Mouse (Mus musculus) kidney, adult 2 months (tissue): ENCODE measurements around the gene Rassf10.

Experiments used
- CTCF ChIP-seq: fragments of 200-500 bp; conservative IDR thresholded peaks from 2 replicates; pipeline ENCODE4 v1.5.1; 2011; ENCODE audit warnings: low read depth, mild to moderate bottlenecking, control low read depth, low read length, moderate library complexity, mixed read lengths; ENCODE audit not compliant: insufficient read depth, insufficient read length
- POLR2A ChIP-seq: fragments of 200-500 bp; IDR thresholded peaks from one replicate; pipeline ENCODE4 v1.6.1; 2011; ENCODE audit warnings: low read depth, low read length, control low read depth

GRCm38 (mm10) chr7:112992928-112993327 lies 39.2 kb downstream of the Rassf10 start:
- TF ChIP-seq POLR2A (no peak), CTCF (no peak)
